Mouse (Mus musculus): ENCODE measurements at regions not wholly inside any gene's neighbourhood (a gene's known extent, or its start where the extent isn't known, plus 50 kb on each side); places are given as distances from the start of the nearest gene placed in this dataset.

- TF ChIP-seq CTCF (IDR thresholded peaks at IDR 0.05; ENCODE audit: extremely low read depth, insufficient read length, insufficient replicate concordance, low read depth, low read length) (no peak), POLR2A (IDR thresholded peaks at IDR 0.05; ENCODE audit: low read depth, low read length) (no peak)
Observed at GRCm38 (mm10) chr5:112101739-112102590, 150.4 kb downstream of the Cryba4 start.

All from small intestine, adult 2 months (tissue).